Mouse (Mus musculus) thymus, adult 2 months (tissue): ENCODE data around the gene Dek.

ENCODE experiments used
- CTCF ChIP-seq: fragments of 200-500 bp; IDR thresholded peaks from 2 replicates; pipeline ENCODE4 v1.5.1; 2012; ENCODE audit warnings: mild to moderate bottlenecking, control low read depth, low read length, moderate library complexity, borderline replicate concordance; ENCODE audit not compliant: control insufficient read depth, poor library complexity, insufficient read depth; ENCODE audit errors: extremely low read depth
- POLR2A ChIP-seq: fragments of 200-500 bp; IDR thresholded peaks from 2 replicates; pipeline ENCODE4 v1.6.1; 2012; ENCODE audit warnings: mild to moderate bottlenecking, low read length, control low read depth, moderate library complexity; ENCODE audit not compliant: control insufficient read depth, poor library complexity, insufficient read depth; ENCODE audit errors: extremely low read depth

DNA sequence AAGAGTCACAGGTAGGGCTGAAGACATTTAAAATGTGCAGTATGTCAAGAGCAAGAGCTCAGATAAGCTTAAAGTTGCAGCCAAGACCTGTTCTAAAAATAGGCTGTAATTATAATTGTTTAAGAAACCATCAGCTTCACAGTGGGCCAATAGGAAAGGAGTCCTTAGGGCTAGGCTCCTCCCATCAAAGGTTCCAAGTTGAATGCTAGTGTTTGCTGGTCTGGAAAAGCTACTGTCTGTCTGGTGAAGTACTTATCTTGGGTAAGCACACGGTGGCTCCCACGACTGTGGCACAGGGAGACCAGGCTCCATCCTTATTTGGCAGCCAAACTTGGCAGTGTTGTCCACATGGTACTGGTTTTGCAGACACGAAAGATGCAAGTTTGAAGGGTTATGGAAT lies 6.9 kb upstream of the Dek start:
- no peak for TF ChIP-seq CTCF
- no peak for TF ChIP-seq POLR2A
